Mouse (Mus musculus): ENCODE data around the gene I830077J02Rik. TPM values are rescaled to one million over a fixed set of nuclear protein-coding genes. Genes with fewer than 3 reads are reported as not detected.

Gene I830077J02Rik
- total and polyA plus RNA-seq, 3 experiments = 2.8 to 9.4 TPM; not detected in 1

- no peak overlapping the region for H3K27ac ChIP-seq (ENCODE audit: control insufficient read depth, low read depth, low read length)
- peaks cover 4 to 24% of the 10 kb centered on the region in 2 experiments; a peak in 3 of 4 replicates for H3K4me1 ChIP-seq (ENCODE audit: control insufficient read depth in 1 of 2, insufficient read depth in 2 of 2, low read length in 2 of 2)
- H3K9ac ChIP-seq (ENCODE audit: control insufficient read depth, low read depth, low read length, poor library complexity, severe bottlenecking) = no peak overlapping the region
- H3K4me3 ChIP-seq (ENCODE audit: control insufficient read depth in 1 of 2, insufficient read depth in 1 of 2, low read depth in 2 of 2, low read length in 2 of 2) = no peak overlapping the region
- peaks cover 0 to 20% of the 10 kb centered on the region in 2 experiments; a peak in 3 of 4 replicates for H3K36me3 ChIP-seq (ENCODE audit: control insufficient read depth in 1 of 2, insufficient read depth in 2 of 2, low read length in 2 of 2)
- no peak for TF ChIP-seq ZC3H11A (IDR thresholded peaks at IDR 0.05; ENCODE audit: low read depth, low read length)
- no peak for TF ChIP-seq TCF12 (IDR thresholded peaks at IDR 0.05; ENCODE audit: low read depth, low read length)
- no peak for TF ChIP-seq ZMIZ1 (IDR thresholded peaks at IDR 0.05; ENCODE audit: low read depth, low read length)
- no peak for TF ChIP-seq USF1 (IDR thresholded peaks at IDR 0.05; ENCODE audit: low read depth, low read length)
- no peak for TF ChIP-seq ZKSCAN1 (IDR thresholded peaks at IDR 0.05; ENCODE audit: low read depth, low read length)
- no peak for TF ChIP-seq GABPA (IDR thresholded peaks at IDR 0.05; ENCODE audit: low read depth, low read length)
- TF ChIP-seq MXI1 (IDR thresholded peaks at IDR 0.05; ENCODE audit: low read depth, low read length) = no peak
- TF ChIP-seq ETS1 (IDR thresholded peaks at IDR 0.05; ENCODE audit: low read depth, low read length) = no peak
- TF ChIP-seq MYB (IDR thresholded peaks at IDR 0.05; ENCODE audit: low read depth, low read length) = no peak
- no peak for TF ChIP-seq POLR2A (IDR thresholded peaks at IDR 0.05; ENCODE audit: control insufficient read depth in 1 of 2, insufficient read depth in 1 of 2, low read depth in 1 of 2, low read length in 2 of 2, poor library complexity in 1 of 2)
- TF ChIP-seq USF2 (IDR thresholded peaks at IDR 0.05; ENCODE audit: borderline replicate concordance in 1 of 2, insufficient read depth in 1 of 2, low read depth in 1 of 2, low read length in 2 of 2) = no peak
- TF ChIP-seq RAD21 (IDR thresholded peaks at IDR 0.05; ENCODE audit: low read depth, low read length) = no peak
- no peak for TF ChIP-seq UBTF (IDR thresholded peaks at IDR 0.05; ENCODE audit: borderline replicate concordance, insufficient read depth, low read depth, low read length)
- no peak for DNase-seq (ENCODE audit: low read depth, low spot score)
- no peaks in the 10 kb centered on the region for H3K9me3 ChIP-seq (replicated peaks; ENCODE audit: insufficient read depth, low read length)
- H3K79me2 ChIP-seq (ENCODE audit: control insufficient read depth, insufficient read depth, low read length, poor library complexity) = peaks cover 5% of the 10 kb centered on the region; the same call in 1 of the 2 replicates
- H3K27me3 ChIP-seq (ENCODE audit: control insufficient read depth in 1 of 2, insufficient read depth in 2 of 2, low read length in 2 of 2) = no peaks in the 10 kb centered on the region
These were observed 3.7 kb downstream of the I830077J02Rik start for GRCm38 (mm10) chr3:105928781-105929180.

- Histone ChIP-seq H3K79me2 (ENCODE audit: control insufficient read depth, insufficient read depth, low read length, poor library complexity) (peaks cover 5% of the 10 kb centered on the region; the same call in 1 of the 2 replicates), H3K27me3 (ENCODE audit: control insufficient read depth in 1 of 2, insufficient read depth in 2 of 2, low read length in 2 of 2) (no peaks in the 10 kb centered on the region), H3K4me1 (ENCODE audit: control insufficient read depth in 1 of 2, insufficient read depth in 2 of 2, low read length in 2 of 2) (peaks cover 4 to 24% of the 10 kb centered on the region in 2 experiments; a peak in 3 of 4 replicates), H3K9me3 (replicated peaks; ENCODE audit: insufficient read depth, low read length) (no peaks in the 10 kb centered on the region), H3K4me3 (ENCODE audit: control insufficient read depth in 1 of 2, insufficient read depth in 1 of 2, low read depth in 2 of 2, low read length in 2 of 2) (no peak overlapping the region), H3K9ac (ENCODE audit: control insufficient read depth, low read depth, low read length, poor library complexity, severe bottlenecking) (no peak overlapping the region), H3K36me3 (ENCODE audit: control insufficient read depth in 1 of 2, insufficient read depth in 2 of 2, low read length in 2 of 2) (peaks cover 0 to 20% of the 10 kb centered on the region in 2 experiments; a peak in 3 of 4 replicates), H3K27ac (ENCODE audit: control insufficient read depth, low read depth, low read length) (no peak overlapping the region)
- DNase-seq (ENCODE audit: low read depth, low spot score) = no peak
- TF ChIP-seq MAZ (IDR thresholded peaks at IDR 0.05; ENCODE audit: low read depth, low read length) = no peak
- no peak for TF ChIP-seq NRF1 (IDR thresholded peaks at IDR 0.05; ENCODE audit: insufficient read depth, low read depth, low read length, poor library complexity, severe bottlenecking)
- TF ChIP-seq MYC (IDR thresholded peaks at IDR 0.05; ENCODE audit: low read depth, low read length) = no peak
- no peak for TF ChIP-seq GATA1 (IDR thresholded peaks at IDR 0.05; ENCODE audit: low read depth, low read length)
- no peak for TF ChIP-seq JUND (IDR thresholded peaks at IDR 0.05; ENCODE audit: low read depth, low read length)
- TF ChIP-seq SMC3 (IDR thresholded peaks at IDR 0.05; ENCODE audit: low read depth, low read length) = no peak
- TF ChIP-seq ZKSCAN1 (IDR thresholded peaks at IDR 0.05; ENCODE audit: low read depth, low read length) = no peak
- no peak for TF ChIP-seq USF1 (IDR thresholded peaks at IDR 0.05; ENCODE audit: low read depth, low read length)
- no peak for TF ChIP-seq MAFK (IDR thresholded peaks at IDR 0.05; ENCODE audit: borderline replicate concordance, low read depth, low read length)
- no peak for TF ChIP-seq UBTF (IDR thresholded peaks at IDR 0.05; ENCODE audit: borderline replicate concordance, insufficient read depth, low read depth, low read length)
- no peak for TF ChIP-seq ZMIZ1 (IDR thresholded peaks at IDR 0.05; ENCODE audit: low read depth, low read length)
- no peak for TF ChIP-seq RAD21 (IDR thresholded peaks at IDR 0.05; ENCODE audit: low read depth, low read length)
- TF ChIP-seq E2F4 (IDR thresholded peaks at IDR 0.05; ENCODE audit: borderline replicate concordance, low read depth, low read length) = no peak
- no peak for TF ChIP-seq HCFC1 (IDR thresholded peaks at IDR 0.05; ENCODE audit: low read depth, low read length)
- TF ChIP-seq KAT2A (conservative IDR thresholded peaks at IDR 0.05; ENCODE audit: low read depth, low read length) = no peak
- TF ChIP-seq CTCF (IDR thresholded peaks at IDR 0.05 in 2 of 3, conservative IDR thresholded peaks at IDR 0.05 in 1 of 3; ENCODE audit: control insufficient read depth in 1 of 3, insufficient read depth in 1 of 3, low read depth in 2 of 3, low read length in 3 of 3, poor library complexity in 1 of 3, severe bottlenecking in 1 of 3) = no peak
These were observed 4.3 kb downstream of the I830077J02Rik start for GRCm38 (mm10) chr3:105928195-105928569.

All from MEL (cell line).